Mouse (Mus musculus) erythroid progenitor cell, adult 5-6 weeks (primary cell): Measurements from ENCODE around the gene AL732309.1. TPM values are rescaled to one million over a fixed set of nuclear protein-coding genes. Genes with fewer than 3 reads are reported as not detected.

Experiments
- ATAC-seq: replicated peaks from 2 replicates; pipeline ENCODE4 v1.8.0; 2016; ENCODE audit warnings: moderate number of reproducible peaks, mild to moderate bottlenecking, moderate TSS enrichment, inconsistent platforms; ENCODE audit not compliant: poor library complexity, low FRiP score, severe bottlenecking
- total RNA-seq, 2 experiments: library from RNA; stranded (forward) in 1 of 2; stranded (reverse) in 1 of 2; fragments of 150-400 nt in 1 of 2; fragments of 186-747, 209-891 nt in 1 of 2; gene quantifications; 2 replicates each; pipeline versions ENCODE4 v1.2.3 to v1.2.4; 2015 to 2017; ENCODE audit warnings: low replicate concordance in 2 of 2

AL732309.1 gene
- total RNA-seq, 2 experiments from 2014 or later = 4.6 TPM; not detected in 1

GRCm38 (mm10) chr2:25224766-25225752 lies 21.6 kb downstream of the AL732309.1 start:
- ATAC-seq = peak; percentile 74

- ATAC-seq = no peak
These were observed 22.2 kb downstream of the AL732309.1 start, which contains the start of gene Tubb4b for GRCm38 (mm10) chr2:25224492-25224765. Gene Tubb4b, minus strand, starts transcription at chr2:25224702.

GRCm38 (mm10) chr2:25223681-25224491 lies 22.8 kb downstream of the AL732309.1 start:
- ATAC-seq = peak; percentile 65

- ATAC-seq = no peak
These were observed 25.3 kb downstream of the AL732309.1 start for GRCm38 (mm10) chr2:25221331-25221772.

- no peak for ATAC-seq
These were observed 28.2 kb downstream of the AL732309.1 start, which contains the start of gene Fam166a for GRCm38 (mm10) chr2:25218445-25218844. Gene Fam166a, plus strand, starts transcription at chr2:25218745.

- no peak for ATAC-seq
These were observed 29.0 kb downstream of the AL732309.1 start for GRCm38 (mm10) chr2:25217666-25218065.

- ATAC-seq = no peak
These were observed 32.2 kb downstream of the AL732309.1 start, which contains the start of gene Stpg3 for GRCm38 (mm10) chr2:25214444-25214843. Gene Stpg3, minus strand, starts transcription at chr2:25214637.

- ATAC-seq = no peak
These were observed 33.3 kb downstream of the AL732309.1 start for GRCm38 (mm10) chr2:25213266-25213865.

GRCm38 (mm10) chr2:25211121-25211670 lies 35.5 kb downstream of the AL732309.1 start, which contains the start of gene Nelfb:
Gene Nelfb, minus strand, starts transcription at chr2:25211489.
- ATAC-seq = peak; percentile 92

GRCm38 (mm10) chr2:25210686-25211085 lies 36.0 kb downstream of the AL732309.1 start:
- ATAC-seq = peak; percentile 53

- ATAC-seq = no peak
These were observed 39.1 kb downstream of the AL732309.1 start for GRCm38 (mm10) chr2:25207593-25207992.

- peak; percentile 53 for ATAC-seq
These were observed 42.9 kb downstream of the AL732309.1 start for GRCm38 (mm10) chr2:25203631-25204214.

- no peak for ATAC-seq
These were observed 46.0 kb downstream of the AL732309.1 start for GRCm38 (mm10) chr2:25200631-25201030.

- no peak for ATAC-seq
These were observed 48.7 kb downstream of the AL732309.1 start for GRCm38 (mm10) chr2:25197946-25198345.

GRCm38 (mm10) chr2:25197191-25197590 lies 49.5 kb downstream of the AL732309.1 start:
- ATAC-seq = no peak

- ATAC-seq = peak; percentile 53; the same call in 1 of the 2 replicates
These were observed 50.3 kb downstream of the AL732309.1 start, which contains the start of gene Tor4a for GRCm38 (mm10) chr2:25196172-25196954. Gene Tor4a, minus strand, starts transcription at chr2:25196886.

- peak; percentile 83 for ATAC-seq
These were observed 51.2 kb downstream of the AL732309.1 start for GRCm38 (mm10) chr2:25195211-25196156.
